In genomic region chrX:11100935-11101334, GRCm38 (mm10) we compare ENCODE assay signal across 10 mouse cellular contexts.
A peak's percentile ranks its signal among the peaks of the same experiment; 100 is the strongest.
DNase-seq lines count a peak whose midpoint lies in the region; ATAC-seq and TF ChIP-seq lines count a peak whose summit lies in the region.
"Had no signal": no experiment of that assay in that cellular context is flagged by ENCODE, and none has a peak within 500 bp of the region (broad histone marks: within the 10 kb centered on the region; RNA-seq: fewer than 3 reads in every experiment).

No protein-coding gene starts in this region.

- H3K4me1 ChIP-seq in kidney, postnatal 0 days (replicated peaks; ENCODE audit: insufficient read depth, low read length): no peaks in the 10 kb centered on the region
- H3K4me1 ChIP-seq in stomach, postnatal 0 days (replicated peaks; ENCODE audit: control insufficient read depth, insufficient read depth): no peaks in the 10 kb centered on the region
- peaks cover 18% of the 10 kb centered on the region for H3K4me1 ChIP-seq in midbrain, embryonic 10.5 days

- no peaks in the 10 kb centered on the region for H3K36me3 ChIP-seq in kidney, postnatal 0 days (ENCODE audit: insufficient read depth, low read length)
- no peaks in the 10 kb centered on the region for H3K36me3 ChIP-seq in stomach, postnatal 0 days (ENCODE audit: control insufficient read depth, insufficient read depth, low read length)
- H3K36me3 ChIP-seq in midbrain, embryonic 10.5 days: no peaks in the 10 kb centered on the region
- H3K36me3 ChIP-seq: forebrain, embryonic 12.5 days had no signal

- H3K27me3 ChIP-seq in kidney, postnatal 0 days (ENCODE audit: insufficient read depth, low read length): no peaks in the 10 kb centered on the region
- no peaks in the 10 kb centered on the region for H3K27me3 ChIP-seq in stomach, postnatal 0 days (ENCODE audit: control insufficient read depth, insufficient read depth, low read length)
- H3K27me3 ChIP-seq in midbrain, embryonic 10.5 days (ENCODE audit: low read depth, poor library complexity, severe bottlenecking): peaks cover 65% of the 10 kb centered on the region
- H3K27me3 ChIP-seq: forebrain, embryonic 12.5 days had no signal

- H3K4me2 ChIP-seq in kidney, postnatal 0 days (ENCODE audit: low read length): no peak overlapping the region
- no peak overlapping the region for H3K4me2 ChIP-seq in stomach, postnatal 0 days (replicated peaks; ENCODE audit: low read depth)
- H3K4me2 ChIP-seq: forebrain, embryonic 12.5 days had no signal

- WGBS in kidney, postnatal 0 days: 60% methylated on average over 3 of the region's 3 CpGs
- WGBS in stomach, postnatal 0 days: 45% methylated on average over 2 of the region's 3 CpGs
- 59% methylated on average over 3 of the region's 3 CpGs for WGBS in midbrain, embryonic 10.5 days

- no peaks in the 10 kb centered on the region for H3K9me3 ChIP-seq in kidney, postnatal 0 days (replicated peaks; ENCODE audit: low read length)
- H3K9me3 ChIP-seq in stomach, postnatal 0 days (ENCODE audit: control insufficient read depth, low read length): no peaks in the 10 kb centered on the region
- no peaks in the 10 kb centered on the region for H3K9me3 ChIP-seq in midbrain, embryonic 10.5 days (replicated peaks)
- H3K9me3 ChIP-seq: forebrain, embryonic 12.5 days had no signal

- H3K27ac ChIP-seq in kidney, postnatal 0 days: no peak overlapping the region
- no peak overlapping the region for H3K27ac ChIP-seq in stomach, postnatal 0 days (replicated peaks)
- H3K27ac ChIP-seq in midbrain, embryonic 10.5 days (replicated peaks): no peak overlapping the region
- H3K27ac ChIP-seq: forebrain, embryonic 12.5 days had no signal

- TF ChIP-seq CTCF in kidney, postnatal 0 days (IDR thresholded peaks at IDR 0.05; ENCODE audit: low read depth): peak; percentile 59
- TF ChIP-seq CTCF in stomach, postnatal 0 days (IDR thresholded peaks at IDR 0.05; ENCODE audit: low read depth): peak; percentile 71

- DNase-seq in adrenal gland, adult 2 months: peak; percentile 41
- DNase-seq in adrenal gland, adult 8-10 months: no peak
- no peak for DNase-seq in kidney, postnatal 0 days (ENCODE audit: low spot score)
- DNase-seq in kidney, adult 11 months: no peak
- DNase-seq in right cerebral cortex, postnatal 14 days: peak; percentile 44
- DNase-seq in right cerebral cortex, postnatal 25 days: no peak
- no peak for DNase-seq in stomach, postnatal 0 days (ENCODE audit: low spot score)
- no peak for DNase-seq in midbrain, embryonic 10.5 days (ENCODE audit: low spot score)

- no peak overlapping the region for H3K4me3 ChIP-seq in kidney, postnatal 0 days (replicated peaks; ENCODE audit: low read depth, low read length)
- no peak overlapping the region for H3K4me3 ChIP-seq in stomach, postnatal 0 days (ENCODE audit: low read depth, low read length)
- H3K4me3 ChIP-seq in midbrain, embryonic 10.5 days: no peak overlapping the region
- H3K4me3 ChIP-seq: forebrain, embryonic 12.5 days had no signal

- H3K9ac ChIP-seq in kidney, postnatal 0 days (ENCODE audit: low read depth, low read length): no peak overlapping the region
- H3K9ac ChIP-seq in stomach, postnatal 0 days (ENCODE audit: low read length): no peak overlapping the region
- H3K9ac ChIP-seq: forebrain, embryonic 12.5 days had no signal

- TF ChIP-seq EP300 in stomach, postnatal 0 days (optimal IDR thresholded peaks at IDR 0.05): no peak

- ATAC-seq in kidney, postnatal 0 days (replicated peaks; ENCODE audit: low FRiP score, low read depth): no peak
- no peak for ATAC-seq in stomach, postnatal 0 days (ENCODE audit: low FRiP score, low TSS enrichment)
- ATAC-seq: inflammation-experienced regulatory T-cells, adult 6 months had no signal

Comparison
In these comparisons a context has a peak if more than half of its experiments do, and no peak if none do; other contexts are left out.
1. DNase-seq: peak in adrenal gland, adult 2 months (single experiment) and right cerebral cortex, postnatal 14 days (single experiment); none in adrenal gland, adult 8-10 months (single experiment), kidney, postnatal 0 days (single experiment), kidney, adult 11 months (single experiment), right cerebral cortex, postnatal 25 days (single experiment), stomach, postnatal 0 days (single experiment) and midbrain, embryonic 10.5 days (single experiment).